Mouse (Mus musculus) heart, adult 2 months (tissue): ENCODE data around the gene Smc4. TPM values are rescaled to one million over a fixed set of nuclear protein-coding genes. Genes with fewer than 3 reads are reported as not detected.

ENCODE experiments used
- DNase-seq, 2 experiments: peaks; one replicate each; pipeline ENCODE4 v3.0.0; 2021
- H3K27ac ChIP-seq: fragments of 200-600 bp; 2 replicates; pipeline ENCODE4 v1.8.1; 2022
- H3K27me3 ChIP-seq: fragments of 200-500 bp; 2 replicates; pipeline ENCODE4 v1.6.1; 2012; ENCODE audit warnings: mild to moderate bottlenecking, low read length, inconsistent platforms, mixed read lengths; ENCODE audit not compliant: control insufficient read depth, insufficient read depth
- H3K36me3 ChIP-seq: fragments of 200-500 bp; 2 replicates; pipeline ENCODE4 v1.6.1; 2012; ENCODE audit warnings: low read length, inconsistent platforms; ENCODE audit not compliant: control insufficient read depth, insufficient read depth
- H3K4me1 ChIP-seq: fragments of 200-500 bp; 2 replicates; pipeline ENCODE4 v1.6.1; 2011; ENCODE audit warnings: low read length; ENCODE audit not compliant: control insufficient read depth, insufficient read depth
- H3K4me3 ChIP-seq: fragments of 200-600 bp; 2 replicates; pipeline ENCODE4 v1.8.1; 2022
- H3K79me2 ChIP-seq: fragments of 200-500 bp; replicated peaks from 2 replicates; pipeline ENCODE4 v1.6.1; 2012; ENCODE audit warnings: mild to moderate bottlenecking, inconsistent platforms, low read length, moderate library complexity, mixed read lengths; ENCODE audit not compliant: control insufficient read depth, insufficient read depth
- H3K9ac ChIP-seq: fragments of 200-500 bp; 2 replicates; pipeline ENCODE4 v1.6.1; 2012; ENCODE audit warnings: low read depth, mild to moderate bottlenecking, control low read depth, inconsistent platforms, low read length, mixed read lengths
- CTCF ChIP-seq: fragments of 200-600 bp; IDR thresholded peaks from 2 replicates; pipeline ENCODE4 v1.8.1; 2022; ENCODE audit warnings: antibody characterized with exemption, mild to moderate bottlenecking, moderate library complexity
- EP300 ChIP-seq: fragments of 200-500 bp; IDR thresholded peaks from 2 replicates; pipeline ENCODE4 v1.6.1; 2011; ENCODE audit warnings: low read depth, low read length, control low read depth; ENCODE audit not compliant: insufficient read depth
- POLR2A ChIP-seq: fragments of 200-500 bp; IDR thresholded peaks from 2 replicates; pipeline ENCODE4 v1.6.1; 2011; ENCODE audit warnings: mild to moderate bottlenecking, low read depth, low read length, control low read depth; ENCODE audit not compliant: insufficient read depth
- WGBS: fragments of 180-500 bp; shearing (Covaris S2); methylation state at CpG from one replicate; pipeline ENCODE4 v1.1.7; 2018; 5-methylcytosine and 5-hydroxymethylcytosine counted together
- intact Hi-C: fragments of 180-260 bp; cut with DNase I; formaldehyde crosslinking; loops from one replicate; pipeline ENCODE4 v1.15.1; 2025
- polyA plus RNA-seq: library from polyadenylated mRNA; depleted of rRNA; stranded (reverse); fragments of >200 nt; gene quantifications from 2 replicates; pipeline ENCODE4 v1.2.3, GENCODE M21; 2012
- total RNA-seq, 2 experiments: library from RNA; stranded (reverse); gene quantifications; 2 replicates each; pipeline ENCODE4 v1.2.3; 2021

Gene Smc4
- total and polyA plus RNA-seq, 3 experiments: 1.5 to 12.0 (median 11.1) TPM

DNA sequence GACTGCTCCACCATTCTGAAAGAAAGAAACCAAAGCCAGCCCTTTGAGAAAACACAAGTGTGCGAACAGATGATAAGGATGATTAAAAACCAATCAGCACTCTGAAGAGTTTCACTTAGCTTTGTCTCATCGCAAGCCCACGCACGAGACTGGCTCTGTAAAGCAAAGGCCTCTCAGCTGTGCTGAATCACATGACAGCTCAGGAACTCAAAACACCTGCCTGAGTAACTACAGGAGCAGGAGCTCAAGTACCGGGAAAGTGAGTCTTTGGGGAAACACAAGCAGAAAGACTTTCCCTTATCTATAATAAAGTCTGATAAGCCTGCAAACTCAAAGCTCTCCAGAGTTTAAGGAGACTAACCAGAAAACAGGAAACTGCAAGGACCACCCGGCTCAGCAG is 37.1 kb upstream of the Smc4 start:
- WGBS: 54% methylated on average over 6 of the region's 6 CpGs
- Histone ChIP-seq H3K4me3 (no peak overlapping the region), H3K27me3 (no peaks in the 10 kb centered on the region), H3K36me3 (no peaks in the 10 kb centered on the region), H3K79me2 (no peaks in the 10 kb centered on the region), H3K27ac (no peak overlapping the region), H3K4me1 (no peaks in the 10 kb centered on the region), H3K9ac (no peak overlapping the region)
- no peak for DNase-seq
- intact Hi-C loops: no loop called here
- TF ChIP-seq EP300 (no peak), POLR2A (no peak)

DNA sequence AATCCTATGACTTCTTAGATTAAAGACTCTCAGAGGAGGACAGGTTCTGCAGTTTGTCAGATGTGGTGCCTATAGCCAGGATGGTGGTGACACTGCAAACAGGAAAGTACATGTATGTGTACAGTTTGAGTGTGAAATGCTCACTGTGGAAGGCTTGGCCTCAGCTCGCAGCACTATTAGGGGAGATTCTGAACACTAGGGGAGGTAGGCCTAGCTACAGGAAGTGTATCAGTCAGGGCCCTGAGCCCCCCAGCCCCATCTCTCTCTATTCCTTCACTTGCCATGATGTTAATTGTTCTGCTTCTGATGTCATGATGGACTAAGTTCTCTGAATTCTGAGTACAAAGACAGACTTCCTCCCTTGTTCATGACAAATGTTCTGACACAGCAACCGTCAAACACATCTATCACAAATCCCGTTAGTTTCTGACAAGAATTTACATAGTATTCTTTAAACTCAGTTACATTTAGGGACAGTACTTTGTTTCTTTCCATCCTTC is 35.4 kb upstream of the Smc4 start:
- DNase-seq: no peak
- Histone ChIP-seq H3K27ac (no peak overlapping the region), H3K79me2 (no peaks in the 10 kb centered on the region), H3K9ac (no peak overlapping the region), H3K4me3 (no peak overlapping the region), H3K4me1 (no peaks in the 10 kb centered on the region), H3K36me3 (no peaks in the 10 kb centered on the region), H3K27me3 (no peaks in the 10 kb centered on the region)
- intact Hi-C loops: no loop called here
- no peak for TF ChIP-seq EP300
- TF ChIP-seq CTCF: no peak
- no peak for TF ChIP-seq POLR2A
- WGBS: 88% methylated on average over 3 of the region's 3 CpGs

DNA sequence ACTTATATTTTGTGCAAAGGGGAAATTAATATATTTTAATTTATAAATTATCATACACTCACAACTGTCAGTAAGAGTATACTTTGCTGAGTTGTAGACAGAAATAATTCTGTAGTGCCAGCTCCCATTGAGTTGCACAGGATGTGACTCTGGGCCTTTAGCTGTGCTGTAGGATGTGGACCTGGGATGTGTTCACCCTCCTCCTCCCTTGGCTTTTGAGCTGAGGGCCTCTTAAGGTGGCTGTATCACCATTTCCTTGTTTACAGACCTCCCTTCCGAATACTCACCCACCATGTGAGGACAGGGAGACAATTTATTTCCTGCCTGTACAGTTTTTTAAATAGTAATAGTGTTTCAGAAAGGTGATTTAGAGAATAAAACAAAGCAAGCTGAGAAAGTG is 31.0 kb upstream of the Smc4 start:
- no peak overlapping the region for H3K27ac ChIP-seq
- 53% methylated on average over 1 of the region's 1 CpGs for WGBS
- intact Hi-C loops: no loop called here
- no peaks in the 10 kb centered on the region for H3K36me3 ChIP-seq
- DNase-seq: no peak
- H3K4me1 ChIP-seq: no peaks in the 10 kb centered on the region
- no peak overlapping the region for H3K4me3 ChIP-seq
- H3K9ac ChIP-seq: no peak overlapping the region
- no peaks in the 10 kb centered on the region for H3K79me2 ChIP-seq
- H3K27me3 ChIP-seq: no peaks in the 10 kb centered on the region
- TF ChIP-seq EP300 (no peak), POLR2A (no peak), CTCF (no peak)

DNA sequence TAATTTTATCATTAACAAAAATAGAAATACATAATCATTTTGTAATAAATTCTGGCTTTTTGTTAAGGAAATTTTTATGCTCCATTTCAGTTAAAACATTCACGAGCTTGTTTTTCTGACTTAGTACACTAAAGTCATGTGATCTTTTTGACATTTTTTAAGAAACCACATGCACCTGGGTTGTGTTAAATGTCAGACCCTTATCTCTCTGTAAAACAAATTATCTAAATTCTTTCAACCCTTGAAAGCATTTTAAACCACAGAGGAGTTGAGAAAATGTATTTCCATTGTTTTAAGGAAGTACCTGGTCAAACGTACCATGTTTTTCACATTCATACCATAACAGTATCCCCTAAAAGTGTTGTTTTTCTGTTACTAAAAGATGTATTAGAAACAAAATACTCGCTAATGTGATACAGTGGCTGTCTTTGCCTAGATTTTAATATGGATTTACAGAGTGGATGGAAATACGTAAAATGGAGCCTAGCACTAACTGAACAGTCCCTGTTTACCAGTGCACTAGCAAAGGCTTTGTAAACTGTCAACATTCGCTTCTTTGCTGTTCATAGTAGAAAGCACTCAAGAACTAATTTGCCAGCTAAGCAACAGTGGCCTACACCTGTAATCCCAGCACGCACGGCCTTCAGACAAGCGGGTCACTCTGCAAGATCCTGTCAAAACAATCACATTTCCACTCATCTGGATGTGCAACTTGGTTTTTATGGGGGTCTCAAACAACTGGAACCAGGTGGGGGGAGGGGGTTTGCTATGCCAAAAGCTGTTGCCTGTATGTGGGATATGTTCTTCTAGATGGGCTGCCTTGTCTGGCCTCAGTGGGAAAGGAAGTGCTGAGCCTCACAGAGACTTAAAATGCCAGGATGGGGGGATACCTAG is 29.7 kb upstream of the Smc4 start:
- TF ChIP-seq POLR2A (no peak), CTCF (no peak), EP300 (no peak)
- H3K4me3 ChIP-seq: no peak overlapping the region
- no peak overlapping the region for H3K27ac ChIP-seq
- H3K36me3 ChIP-seq: no peaks in the 10 kb centered on the region
- no peaks in the 10 kb centered on the region for H3K79me2 ChIP-seq
- no peak for DNase-seq
- no peaks in the 10 kb centered on the region for H3K4me1 ChIP-seq
- no peaks in the 10 kb centered on the region for H3K27me3 ChIP-seq
- WGBS: 90% methylated on average over 8 of the region's 8 CpGs
- intact Hi-C loops: no loop called here
- no peak overlapping the region for H3K9ac ChIP-seq

DNA sequence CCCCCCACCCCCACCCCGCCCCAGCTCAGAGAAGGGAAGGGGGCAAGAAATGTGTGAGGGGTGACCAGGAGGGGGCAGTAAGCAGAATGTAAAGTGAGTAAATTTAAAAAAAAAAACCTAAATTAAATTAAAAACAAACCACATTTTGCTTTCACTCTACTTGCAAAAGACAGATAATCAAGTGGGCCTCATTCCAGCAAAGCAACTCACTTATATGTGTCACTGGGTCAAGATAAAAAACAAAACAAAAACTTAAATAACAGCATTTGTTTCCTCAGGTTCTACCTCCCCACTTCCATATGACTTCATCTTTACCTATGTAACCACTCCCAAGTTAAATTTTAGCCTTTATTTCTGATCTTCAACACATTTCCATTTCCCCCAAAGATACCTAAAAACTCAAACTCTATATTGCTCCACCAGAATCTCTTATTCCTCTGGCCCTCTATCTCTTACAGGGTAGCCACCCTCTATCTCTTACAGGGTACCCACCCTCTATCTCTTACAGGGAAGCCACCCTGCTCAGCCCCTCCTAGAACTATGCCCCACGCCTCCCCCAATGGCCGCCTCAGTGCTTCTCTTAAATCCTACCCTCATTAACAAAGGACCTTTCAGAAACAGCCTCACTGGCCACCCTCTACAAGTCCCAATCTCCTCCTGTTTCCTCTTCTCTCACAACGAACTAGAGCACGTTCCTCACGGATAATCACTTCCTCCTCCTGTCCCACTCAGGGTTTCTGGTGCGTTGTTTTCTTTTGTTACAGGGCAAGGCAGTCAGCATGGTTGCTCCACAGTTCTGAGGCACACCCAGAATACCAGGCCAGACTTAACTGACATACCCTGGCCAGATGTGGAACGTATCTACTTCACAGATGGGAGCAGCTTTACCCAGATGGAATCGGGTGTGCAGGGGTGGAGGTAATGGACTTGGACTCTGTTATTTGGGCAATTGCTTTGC is 28.7 kb upstream of the Smc4 start:
- Histone ChIP-seq H3K4me3 (no peak overlapping the region), H3K9ac (no peak overlapping the region), H3K36me3 (no peaks in the 10 kb centered on the region), H3K4me1 (0 out of 2 replicates have a peak, but pooled peaks cover under 1% of the 10 kb centered on the region), H3K79me2 (no peaks in the 10 kb centered on the region), H3K27me3 (no peaks in the 10 kb centered on the region), H3K27ac (no peak overlapping the region)
- 47% methylated on average over 9 of the region's 9 CpGs for whole genome bisulfite sequencing
- TF ChIP-seq EP300 (no peak), POLR2A (no peak), CTCF (no peak)
- intact Hi-C loops: no loop called here
- no peak for DNase-seq
